Mouse (Mus musculus) heart, postnatal 0 days (tissue): ENCODE results near the gene Cdc42se2.

Source experiments
- CTCF ChIP-seq: IDR thresholded peaks from 2 replicates; pipeline ENCODE4 v1.5.1; 2016; ENCODE audit warnings: antibody characterized with exemption, control low read depth, low read depth
- EP300 ChIP-seq: IDR thresholded peaks from 2 replicates; pipeline ENCODE4 v1.6.1; 2016; ENCODE audit warnings: antibody characterized with exemption, low read depth

DNA sequence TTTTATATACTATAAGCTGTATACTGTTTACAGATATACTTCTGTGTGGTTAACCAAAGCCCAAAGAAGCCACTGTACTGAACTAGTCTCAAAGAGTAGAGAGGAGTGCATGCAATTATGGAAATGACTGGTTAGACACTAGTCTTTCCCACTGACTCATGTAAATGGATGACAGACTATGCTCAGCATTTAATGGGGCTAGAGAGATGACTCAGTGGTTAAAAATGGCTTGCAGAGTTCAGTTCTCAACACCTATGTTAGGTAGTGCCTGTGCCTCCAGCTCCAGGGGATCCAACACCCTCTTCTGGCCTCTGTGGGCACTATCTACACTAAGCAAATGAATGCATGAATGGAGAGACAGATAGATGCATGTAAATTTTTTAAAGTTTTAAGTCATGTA is 38.6 kb downstream of the Cdc42se2 start:
- TF ChIP-seq CTCF (no peak), EP300 (no peak)
